Mouse (Mus musculus) yolk sac, embryonic 10.5 days (tissue): Measurements from ENCODE around the gene Mri1.

ENCODE experiments used
- DNase-seq: peaks from one replicate; pipeline ENCODE4 v3.0.0-alpha.2; 2017; ENCODE audit warnings: low spot score

Mri1 gene

GRCm38 (mm10) chr8:84256822-84257610 lies at the start of gene Mri1:
Gene Mri1, minus strand, starts transcription at chr8:84257326.
- peak; percentile 89 for DNase-seq

DNA sequence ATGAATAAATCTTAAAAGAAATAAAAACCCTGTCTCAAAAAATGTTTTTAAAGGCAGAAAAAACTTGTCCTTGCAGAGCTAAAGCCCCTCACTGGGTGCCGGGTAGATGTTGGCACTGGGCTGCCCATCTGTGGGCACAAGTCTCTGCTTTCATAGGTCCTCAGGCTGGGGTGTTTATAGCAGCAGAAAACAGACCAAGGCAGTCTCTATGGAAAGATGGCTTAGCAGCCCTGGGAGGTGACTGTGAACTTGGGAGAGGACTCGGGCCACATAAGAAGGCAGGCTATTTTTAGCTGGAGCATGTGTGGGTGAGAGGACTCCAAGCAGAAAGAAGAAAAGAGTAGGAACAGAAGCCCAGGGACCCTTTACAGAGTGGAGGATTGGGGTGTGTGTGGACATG lies 46.8 kb upstream of the Mri1 start:
- DNase-seq = no peak

- DNase-seq = no peak
These were observed 40.1 kb upstream of the Mri1 start for GRCm38 (mm10) chr8:84297029-84297785.

DNA sequence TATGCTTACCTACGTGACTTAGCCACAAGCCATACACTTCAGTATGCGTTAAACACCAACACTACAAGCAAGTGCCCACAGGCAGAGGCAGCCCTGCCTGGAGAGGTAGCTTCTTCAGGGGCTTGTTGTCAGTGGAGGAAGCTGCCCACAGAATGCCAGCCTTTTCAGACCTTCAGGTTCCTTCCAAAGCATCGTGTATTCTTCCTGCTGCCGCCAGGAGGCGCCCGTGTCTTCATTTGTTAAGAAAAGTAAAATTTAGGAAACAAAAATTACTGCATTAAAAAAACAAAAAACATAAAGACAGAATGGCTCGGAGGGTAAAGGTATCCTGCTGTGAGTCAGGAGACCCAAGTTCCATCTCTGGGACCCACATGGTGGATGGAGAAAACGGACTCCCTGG lies 34.6 kb upstream of the Mri1 start:
- DNase-seq = peak; percentile 14

GRCm38 (mm10) chr8:84291086-84291485 lies 34.0 kb upstream of the Mri1 start:
- DNase-seq = no peak

GRCm38 (mm10) chr8:84288892-84289291 lies 31.8 kb upstream of the Mri1 start:
- DNase-seq = no peak

DNA sequence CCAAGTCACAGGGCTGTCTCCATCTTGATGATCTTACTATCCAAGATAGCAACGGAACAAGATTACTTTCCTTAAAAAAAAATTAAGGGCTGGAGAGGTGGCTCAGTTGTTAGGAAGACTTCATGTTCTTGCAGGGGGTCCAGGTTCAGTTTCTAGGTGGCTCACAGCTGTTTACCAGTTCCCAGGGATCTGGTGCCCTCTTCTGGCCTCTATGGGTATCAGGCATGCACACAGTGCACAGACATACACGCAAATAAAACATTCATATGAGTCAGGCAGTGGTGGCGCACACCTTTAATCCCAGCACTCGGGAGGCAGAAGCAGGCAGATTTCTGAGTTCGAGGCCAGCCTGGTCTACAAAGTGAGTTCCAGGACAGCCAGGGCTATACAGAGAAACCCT lies 28.5 kb upstream of the Mri1 start:
- peak; percentile 20 for DNase-seq

- peak; percentile 38 for DNase-seq
These were observed 27.5 kb upstream of the Mri1 start for GRCm38 (mm10) chr8:84284608-84285063.

DNA sequence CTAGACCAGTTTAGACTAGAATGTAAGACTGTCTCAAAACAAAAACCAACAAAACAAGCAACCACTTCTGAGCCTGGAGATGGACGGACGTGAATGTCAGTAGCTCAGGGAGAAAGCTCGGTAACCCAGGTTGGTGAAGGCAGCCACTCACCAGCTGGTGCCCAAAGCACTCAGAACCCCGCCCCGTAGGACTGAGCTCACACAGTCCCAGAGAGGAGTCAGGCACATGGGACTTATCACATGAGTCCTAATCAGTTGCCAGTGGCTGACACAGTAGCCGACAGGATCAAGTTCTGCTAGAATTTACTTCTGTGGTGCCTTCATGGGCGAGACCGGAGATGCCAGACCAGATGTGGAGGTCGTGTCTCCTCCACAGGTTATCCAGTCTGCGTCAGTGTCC lies 23.7 kb upstream of the Mri1 start:
- DNase-seq = no peak

GRCm38 (mm10) chr8:84276447-84276846 lies 19.3 kb upstream of the Mri1 start:
- DNase-seq = no peak

DNA sequence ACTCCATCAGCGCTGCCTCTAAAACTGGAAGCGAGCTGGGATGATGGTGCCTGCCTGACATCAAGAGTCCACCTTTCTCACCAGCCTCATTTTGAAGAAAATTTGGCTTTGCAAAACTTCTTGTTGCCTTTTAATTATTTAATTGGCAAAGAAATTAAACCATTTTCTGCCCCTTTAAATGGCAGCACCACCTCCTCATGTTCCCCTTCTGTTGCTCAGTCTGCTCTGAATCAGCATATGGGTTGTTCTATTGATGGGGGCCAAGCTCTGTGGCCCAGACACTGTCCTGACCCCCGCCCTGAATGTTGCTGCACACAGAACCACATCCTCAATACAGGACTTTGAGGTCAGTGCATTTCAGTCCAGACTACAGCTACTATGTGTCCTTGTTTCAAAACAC lies 16.8 kb upstream of the Mri1 start:
- no peak for DNase-seq

- DNase-seq = no peak
These were observed 15.2 kb upstream of the Mri1 start for GRCm38 (mm10) chr8:84272302-84272701.

- peak; percentile 99 for DNase-seq
These were observed 13.0 kb upstream of the Mri1 start, which contains the start of gene Ccdc130 for GRCm38 (mm10) chr8:84269950-84270773. Gene Ccdc130, minus strand, starts transcription at chr8:84270380.

DNA sequence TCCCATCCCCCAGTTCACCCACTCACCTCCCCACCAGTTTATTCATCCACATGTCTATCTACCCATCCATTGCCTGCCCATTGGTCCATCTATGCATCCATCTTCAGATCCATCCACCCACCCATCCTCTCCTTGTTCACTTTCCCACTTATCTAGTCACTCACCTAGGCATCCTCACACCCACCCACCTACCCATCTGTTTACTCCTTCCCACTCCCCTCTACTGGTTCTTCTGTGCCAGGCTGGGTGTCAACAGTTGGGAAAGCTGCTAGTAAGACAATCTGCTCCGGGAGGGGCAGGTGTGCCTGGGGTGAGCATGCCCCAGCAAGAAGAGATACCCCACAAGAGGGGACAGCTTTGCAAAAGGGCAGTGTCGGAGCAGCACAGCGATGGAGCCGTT lies 4.0 kb upstream of the Mri1 start:
- no peak for DNase-seq

- no peak for DNase-seq
These were observed 686 bp downstream of the Mri1 start for GRCm38 (mm10) chr8:84256458-84256821.

- DNase-seq = no peak
These were observed 1.3 kb downstream of the Mri1 start for GRCm38 (mm10) chr8:84255858-84256257.

GRCm38 (mm10) chr8:84249257-84250170 lies 7.6 kb downstream of the Mri1 start, which contains the start of gene D8Ertd738e:
Gene D8Ertd738e, minus strand, starts transcription at chr8:84249719.
- peak; percentile 87 for DNase-seq

GRCm38 (mm10) chr8:84241821-84242220 lies 15.3 kb downstream of the Mri1 start:
- DNase-seq = no peak

DNA sequence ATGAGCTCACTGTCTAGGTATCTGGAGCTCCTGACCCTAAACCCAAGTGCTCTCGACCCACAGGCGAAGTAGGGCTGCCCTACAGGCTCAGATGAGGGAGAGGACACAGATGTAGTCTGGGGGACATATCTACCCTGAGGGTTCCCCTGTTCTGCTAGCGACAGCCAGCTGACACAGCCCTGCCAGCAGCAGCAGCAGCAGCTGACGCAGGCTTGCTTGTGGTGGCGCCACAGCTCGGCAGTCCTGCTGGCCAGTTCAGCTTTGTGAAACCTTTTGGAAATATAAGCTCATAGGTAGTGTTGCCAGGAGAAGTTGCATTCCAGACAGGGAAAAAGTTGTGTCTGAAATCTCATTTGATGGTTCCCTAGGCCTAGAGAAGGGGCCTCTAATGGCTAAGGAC lies 16.0 kb downstream of the Mri1 start:
- no peak for DNase-seq

DNA sequence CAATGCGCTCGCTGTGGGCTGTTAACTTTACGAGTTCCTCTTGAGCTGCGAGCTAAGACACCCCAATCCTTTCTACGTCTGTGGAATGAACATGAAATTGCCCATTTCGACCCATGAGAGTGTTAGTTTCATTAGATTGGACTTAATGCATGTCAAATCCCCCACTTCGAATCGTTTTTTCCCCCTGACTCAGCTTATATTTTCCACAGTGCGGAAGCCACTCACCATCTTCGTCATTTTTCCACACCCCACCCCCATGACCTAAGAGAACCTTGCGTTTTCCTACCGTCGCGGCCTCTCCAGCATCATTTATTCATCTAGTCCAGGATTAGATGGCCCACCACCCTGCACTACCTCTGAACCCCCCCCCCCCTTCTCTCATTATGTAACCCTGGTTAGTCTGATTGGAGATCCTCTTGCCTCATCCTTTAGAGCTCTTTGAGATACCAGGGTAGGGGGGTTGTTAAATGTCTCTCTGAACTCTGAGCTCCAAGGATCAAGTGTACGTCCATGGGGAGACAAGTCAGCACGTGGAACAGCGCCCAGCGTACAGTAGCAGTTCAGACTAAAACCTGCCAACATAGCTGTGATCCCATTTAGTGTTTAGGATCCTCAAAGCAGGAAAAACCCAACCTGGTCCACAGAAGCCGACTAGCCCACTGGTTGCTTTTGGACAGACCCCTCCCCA lies 19.4 kb downstream of the Mri1 start:
- no peak for DNase-seq
